Mouse (Mus musculus) urinary bladder, adult 2 months (tissue): ENCODE results near the gene Fam172a. TPM values are rescaled to one million over a fixed set of nuclear protein-coding genes. Genes with fewer than 3 reads are reported as not detected.

Experiments used
- DNase-seq: peaks from one replicate; pipeline ENCODE4 v3.0.0; 2022; ENCODE audit warnings: low spot score
- polyA plus RNA-seq: library from polyadenylated mRNA; depleted of rRNA; stranded (reverse); fragments of >200 nt; gene quantifications from 2 replicates; pipeline ENCODE4 v1.2.3, GENCODE M21; 2012

Gene Fam172a
- polyA plus RNA-seq, 1 experiment, result 9.4 TPM

GRCm38 (mm10) chr13:78198871-78199641, 497.2 kb downstream of the Fam172a start:
- DNase-seq, result peak; percentile 45

GRCm38 (mm10) chr13:78199642-78200160, 497.9 kb downstream of the Fam172a start, which contains the start of gene Nr2f1:
Gene Nr2f1, minus strand, starts transcription at chr13:78199757.
- DNase-seq, result no peak

- no peak for DNase-seq
Measured at GRCm38 (mm10) chr13:78200407-78200806, 498.6 kb downstream of the Fam172a start.

- DNase-seq, result peak; percentile 66
Measured at GRCm38 (mm10) chr13:78200991-78201870, 499.4 kb downstream of the Fam172a start.

GRCm38 (mm10) chr13:78201871-78202565, 500.2 kb downstream of the Fam172a start:
- DNase-seq, result no peak

GRCm38 (mm10) chr13:78202574-78203347, 500.9 kb downstream of the Fam172a start:
- DNase-seq, result no peak

- DNase-seq, result no peak
Measured at GRCm38 (mm10) chr13:78203348-78204061, 501.7 kb downstream of the Fam172a start.

- DNase-seq, result no peak
Measured at GRCm38 (mm10) chr13:78205426-78205825, 503.6 kb downstream of the Fam172a start.

GRCm38 (mm10) chr13:78206891-78207430, 505.1 kb downstream of the Fam172a start:
- DNase-seq, result no peak

GRCm38 (mm10) chr13:78207796-78208645, 506.2 kb downstream of the Fam172a start:
- DNase-seq, result no peak

- DNase-seq, result no peak
Measured at GRCm38 (mm10) chr13:78208689-78209410, 507.0 kb downstream of the Fam172a start.

- no peak for DNase-seq
Measured at GRCm38 (mm10) chr13:78209611-78210028, 507.8 kb downstream of the Fam172a start.

- DNase-seq, result no peak
Measured at GRCm38 (mm10) chr13:78210029-78210747, 508.4 kb downstream of the Fam172a start.

- DNase-seq, result no peak
Measured at GRCm38 (mm10) chr13:78210748-78211089, 508.9 kb downstream of the Fam172a start.

- DNase-seq, result no peak
Measured at GRCm38 (mm10) chr13:78211231-78212010, 509.6 kb downstream of the Fam172a start.

GRCm38 (mm10) chr13:78212111-78212510, 510.3 kb downstream of the Fam172a start:
- no peak for DNase-seq

- DNase-seq, result no peak
Measured at GRCm38 (mm10) chr13:78213155-78213554, 511.3 kb downstream of the Fam172a start.
